Mouse (Mus musculus) forebrain, postnatal 0 days (tissue): Measurements from ENCODE around the gene Ccdc40. TPM values are rescaled to one million over a fixed set of nuclear protein-coding genes. Genes with fewer than 3 reads are reported as not detected.
"Not testable (repeated sequence)": the region's sequence is repeated elsewhere in the genome, so short reads cannot be mapped to it uniquely, and the experiment has no call there.

Experiments
- ATAC-seq: fragments of 200-750 bp; cut with Nextera tagmentation; 2 replicates; pipeline ENCODE4 v1.8.0; 2017; ENCODE audit warnings: mild to moderate bottlenecking, moderate library complexity
- DNase-seq: peaks from one replicate; pipeline ENCODE4 v3.0.0-alpha.2; 2015
- H3K27ac ChIP-seq: fragments of 300-500 bp; sonication (generic); 2 replicates; pipeline ENCODE4 v1.5.1; 2014; ENCODE audit warnings: low read depth, mild to moderate bottlenecking, antibody characterized with exemption, low read length, moderate library complexity, mixed read lengths
- H3K27me3 ChIP-seq: fragments of 300-500 bp; sonication (generic); 2 replicates; pipeline ENCODE4 v1.6.1; 2014; ENCODE audit warnings: mild to moderate bottlenecking, low read length, mixed read lengths; ENCODE audit not compliant: insufficient read depth
- H3K36me3 ChIP-seq: fragments of 300-500 bp; sonication (generic); 2 replicates; pipeline ENCODE4 v1.6.1; 2014; ENCODE audit warnings: mild to moderate bottlenecking, moderate library complexity; ENCODE audit not compliant: insufficient read depth
- H3K4me1 ChIP-seq: fragments of 300-500 bp; sonication (generic); 2 replicates; pipeline ENCODE4 v1.6.1; 2014; ENCODE audit warnings: antibody characterized with exemption; ENCODE audit not compliant: insufficient read depth
- H3K4me2 ChIP-seq: fragments of 300-500 bp; sonication (generic); 2 replicates; pipeline ENCODE4 v1.6.1; 2014; ENCODE audit warnings: low read depth, mild to moderate bottlenecking, moderate library complexity
- H3K4me3 ChIP-seq: fragments of 300-500 bp; sonication (generic); 2 replicates; pipeline ENCODE4 v1.5.1; 2014; ENCODE audit warnings: low read depth, low read length, mixed read lengths
- H3K9ac ChIP-seq: fragments of 300-500 bp; sonication (generic); 2 replicates; pipeline ENCODE4 v1.6.1; 2014; ENCODE audit warnings: mild to moderate bottlenecking
- H3K9me3 ChIP-seq: fragments of 300-500 bp; sonication (generic); 2 replicates; pipeline ENCODE4 v1.6.1; 2016; ENCODE audit warnings: low read length
- CTCF ChIP-seq: sonication (generic); IDR thresholded peaks from 2 replicates; pipeline ENCODE4 v1.5.1; 2016; ENCODE audit warnings: antibody characterized with exemption, control low read depth, low read depth
- WGBS: fragments of 180-500 bp; shearing (Covaris S2); extraction: QIAGEN DNeasy Blood & Tissue Kit; methylation state at CpG from one replicate; pipeline ENCODE4 v1.1.7; 2014; 5-methylcytosine and 5-hydroxymethylcytosine counted together
- polyA plus RNA-seq: library from polyadenylated mRNA; unstranded; fragments of >200 nt; fragmentation: Nextera tagmentation; extraction: Ambion mirVana; gene quantifications from 2 replicates; pipeline ENCODE4 v1.2.1, GENCODE M21; 2015
- total RNA-seq: library from RNA; depleted of rRNA; stranded (reverse); fragments of >200 nt; gene quantifications from 2 replicates; pipeline ENCODE4 v1.2.3, GENCODE M21; 2014

Gene Ccdc40
- total and polyA plus RNA-seq, 2 experiments from 2014 or later, result 11.8 to 14.6 TPM

DNA sequence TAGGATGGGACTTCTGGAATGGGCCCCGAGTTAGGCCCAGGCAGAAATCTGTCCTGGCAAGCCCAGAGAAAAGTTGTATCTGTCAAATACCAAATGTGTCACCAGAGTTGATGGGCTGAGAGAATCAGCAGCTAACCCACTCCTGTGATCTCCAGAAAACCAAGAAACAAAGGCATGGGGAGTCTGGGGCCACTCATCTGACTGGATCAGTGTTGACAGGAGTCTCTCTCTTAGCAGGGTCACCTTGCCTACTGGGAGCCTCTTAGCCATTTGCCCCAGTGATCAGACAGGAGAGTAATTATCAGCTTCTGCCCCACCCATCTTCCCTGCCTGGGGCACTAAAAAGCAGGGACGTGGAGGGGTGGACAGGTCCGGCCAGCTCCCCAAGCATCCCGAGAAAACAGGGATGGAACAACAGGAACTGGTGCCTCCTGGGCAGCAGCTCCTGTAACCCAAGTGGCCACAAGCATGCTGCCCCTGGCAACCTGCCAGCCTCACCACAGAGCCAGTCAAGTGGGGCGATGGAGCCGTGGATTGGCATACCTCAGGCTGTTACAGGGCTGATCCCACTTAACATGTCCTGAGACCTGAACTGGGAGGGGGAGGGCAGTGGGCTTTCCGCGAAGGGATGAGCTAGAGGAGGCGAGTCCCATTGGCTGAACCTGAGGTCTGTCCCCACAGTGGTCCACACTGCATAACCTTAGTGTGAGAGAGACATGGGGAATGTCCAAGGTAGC is 57.6 kb downstream of the Ccdc40 start:
- Histone ChIP-seq H3K27ac (no peak overlapping the region), H3K4me2 (no peak overlapping the region), H3K9ac (no peak overlapping the region), H3K4me3 (no peak overlapping the region), H3K27me3 (no peaks in the 10 kb centered on the region), H3K9me3 (no peaks in the 10 kb centered on the region), H3K36me3 (peaks cover 84% of the 10 kb centered on the region), H3K4me1 (no peaks in the 10 kb centered on the region)
- WGBS, result 66% methylated on average over 9 of the region's 9 CpGs
- ATAC-seq, result no peak
- TF ChIP-seq CTCF, result no peak
- no peak for DNase-seq

- Histone ChIP-seq H3K4me2 (no peak overlapping the region), H3K9me3 (no peaks in the 10 kb centered on the region), H3K27ac (no peak overlapping the region), H3K4me3 (no peak overlapping the region), H3K27me3 (no peaks in the 10 kb centered on the region), H3K4me1 (no peaks in the 10 kb centered on the region), H3K9ac (no peak overlapping the region), H3K36me3 (peaks cover 87% of the 10 kb centered on the region)
- no peak for DNase-seq
- ATAC-seq, result no peak
- 86% methylated on average over 20 of the region's 20 CpGs for WGBS
- TF ChIP-seq CTCF, result no peak
These were observed 59.0 kb downstream of the Ccdc40 start for GRCm38 (mm10) chr11:119287207-119287992.

- H3K27me3 ChIP-seq, H3K9ac ChIP-seq, ATAC-seq, DNase-seq, H3K4me3 ChIP-seq, H3K4me2 ChIP-seq, H3K9me3 ChIP-seq, H3K4me1 ChIP-seq, H3K27ac ChIP-seq: not testable (repeated sequence)
- WGBS, result 97% methylated on average over 8 of the region's 8 CpGs
- H3K36me3 ChIP-seq, result peaks cover 93% of the 10 kb centered on the region
These were observed 64.5 kb downstream of the Ccdc40 start for GRCm38 (mm10) chr11:119292861-119293260.

GRCm38 (mm10) chr11:119297996-119298395 is 69.6 kb downstream of the Ccdc40 start:
- H3K4me1 ChIP-seq, result peaks cover 14% of the 10 kb centered on the region; the same call in 1 of the 2 replicates
- no peaks in the 10 kb centered on the region for H3K27me3 ChIP-seq
- DNase-seq (no peak), ATAC-seq (no peak)
- H3K9me3 ChIP-seq, result no peaks in the 10 kb centered on the region
- H3K27ac ChIP-seq, result no peak overlapping the region
- peaks cover 49% of the 10 kb centered on the region for H3K36me3 ChIP-seq
- H3K4me3 ChIP-seq, result no peak overlapping the region
- WGBS, result 77% methylated on average over 6 of the region's 6 CpGs
- no peak overlapping the region for H3K9ac ChIP-seq
- 0 out of 2 replicates have a peak overlapping the region, but pooled peaks have one; percentile 62 for H3K4me2 ChIP-seq
- TF ChIP-seq CTCF, result no peak

- Histone ChIP-seq H3K27ac (no peak overlapping the region), H3K4me1 (peaks cover 14% of the 10 kb centered on the region; the same call in 1 of the 2 replicates), H3K9me3 (no peaks in the 10 kb centered on the region), H3K27me3 (no peaks in the 10 kb centered on the region), H3K9ac (peak overlapping the region; percentile 85), H3K4me2 (peak overlapping the region; percentile 62), H3K36me3 (peaks cover 40% of the 10 kb centered on the region), H3K4me3 (peak overlapping the region; percentile 75)
- WGBS, result 17% methylated on average over 7 of the region's 7 CpGs
- TF ChIP-seq CTCF, result no peak
- ATAC-seq (no peak), DNase-seq (no peak)
These were observed 70.5 kb downstream of the Ccdc40 start for GRCm38 (mm10) chr11:119298917-119299316.

GRCm38 (mm10) chr11:119299391-119300245 is 71.2 kb downstream of the Ccdc40 start, which contains the start of gene Eif4a3:
TSS of gene Eif4a3 (minus strand) at chr11:119300089.
- WGBS, result under 1% methylated on average over 88 of the region's 89 CpGs
- Histone ChIP-seq H3K27ac (peak within 1 kb of the TSS; percentile 98), H3K27me3 (no peaks in the 10 kb centered on the region; the same call in 1 of the 2 replicates), H3K4me3 (peak within 1 kb of the TSS; percentile 75), H3K4me2 (peak within 1 kb of the TSS; percentile 78), H3K36me3 (peaks cover 33% of the 10 kb centered on the region), H3K9me3 (no peaks in the 10 kb centered on the region), H3K4me1 (peaks cover 14% of the 10 kb centered on the region; the same call in 1 of the 2 replicates), H3K9ac (peak within 1 kb of the TSS; percentile 85)
- peak; percentile 35; the same call in 1 of the 2 replicates for TF ChIP-seq CTCF
- ATAC-seq (peak; percentile 99), DNase-seq (peak; percentile 99)
